Mouse (Mus musculus): ENCODE results near the gene Sfxn5.

Gene Sfxn5

GRCm38 (mm10) chr6:85209226-85209967 lies 123.8 kb downstream of the Sfxn5 start:
- in situ Hi-C loops (cut with MboI; ENCODE audit: unreplicated experiment in 2 of 2), result no loop called here

GRCm38 (mm10) chr6:85207345-85207744 lies 125.9 kb downstream of the Sfxn5 start:
- in situ Hi-C loops (cut with MboI; ENCODE audit: unreplicated experiment in 2 of 2), result no loop called here

GRCm38 (mm10) chr6:85206939-85207285 lies 126.3 kb downstream of the Sfxn5 start:
- in situ Hi-C loops (cut with MboI; ENCODE audit: unreplicated experiment in 2 of 2), result no loop called here

- in situ Hi-C loops (cut with MboI; ENCODE audit: unreplicated experiment in 2 of 2), result no loop called here
Observed at GRCm38 (mm10) chr6:85206182-85206938, 126.9 kb downstream of the Sfxn5 start.

- in situ Hi-C loops (cut with MboI; ENCODE audit: unreplicated experiment in 2 of 2), result no loop called here
Observed at GRCm38 (mm10) chr6:85197951-85198350, 135.3 kb downstream of the Sfxn5 start.

- in situ Hi-C loops (cut with MboI; ENCODE audit: unreplicated experiment in 2 of 2), result no loop called here
Observed at GRCm38 (mm10) chr6:85193381-85194318, 139.6 kb downstream of the Sfxn5 start.

- in situ Hi-C loops (cut with MboI; ENCODE audit: unreplicated experiment in 2 of 2), result no loop called here
Observed at GRCm38 (mm10) chr6:85191751-85192440, 141.3 kb downstream of the Sfxn5 start.

GRCm38 (mm10) chr6:85190671-85191070 lies 142.6 kb downstream of the Sfxn5 start:
- in situ Hi-C loops (cut with MboI; ENCODE audit: unreplicated experiment in 2 of 2), result no loop called here

GRCm38 (mm10) chr6:85189911-85190591 lies 143.2 kb downstream of the Sfxn5 start:
- in situ Hi-C loops (cut with MboI; ENCODE audit: unreplicated experiment in 2 of 2), result no loop called here

GRCm38 (mm10) chr6:85189361-85189760 lies 143.9 kb downstream of the Sfxn5 start:
- in situ Hi-C loops (cut with MboI; ENCODE audit: unreplicated experiment in 2 of 2), result no loop called here

- in situ Hi-C loops (cut with MboI; ENCODE audit: unreplicated experiment in 2 of 2), result no loop called here
Observed at GRCm38 (mm10) chr6:85188256-85189110, 144.7 kb downstream of the Sfxn5 start.

GRCm38 (mm10) chr6:85187340-85188211 lies 145.6 kb downstream of the Sfxn5 start, which contains the start of gene Emx1:
Emx1 (plus strand) TSS chr6:85187438.
- in situ Hi-C loops (cut with MboI; ENCODE audit: unreplicated experiment in 2 of 2), result no loop called here

- in situ Hi-C loops (cut with MboI; ENCODE audit: unreplicated experiment in 2 of 2), result no loop called here
Observed at GRCm38 (mm10) chr6:85186744-85187059, 146.5 kb downstream of the Sfxn5 start.

- in situ Hi-C loops (cut with MboI; ENCODE audit: unreplicated experiment in 2 of 2), result no loop called here
Observed at GRCm38 (mm10) chr6:85186033-85186743, 147.0 kb downstream of the Sfxn5 start.

GRCm38 (mm10) chr6:85183951-85184350 lies 149.3 kb downstream of the Sfxn5 start:
- in situ Hi-C loops (cut with MboI; ENCODE audit: unreplicated experiment in 2 of 2), result no loop called here

GRCm38 (mm10) chr6:85180036-85180435 lies 153.2 kb downstream of the Sfxn5 start:
- in situ Hi-C loops (cut with MboI; ENCODE audit: unreplicated experiment in 2 of 2), result no loop called here

GRCm38 (mm10) chr6:85179569-85179968 lies 153.7 kb downstream of the Sfxn5 start:
- in situ Hi-C loops (cut with MboI; ENCODE audit: unreplicated experiment in 2 of 2), result no loop called here
